Mouse (Mus musculus) embryonic fibroblast, embryonic 13.5 days (primary cell): ENCODE data around the gene Rin2. TPM values are rescaled to one million over a fixed set of nuclear protein-coding genes. Genes with fewer than 3 reads are reported as not detected.
A peak's percentile ranks its signal among the peaks of the same experiment; 100 is the strongest.

ENCODE experiments used
- H3K27ac ChIP-seq: 2 replicates; pipeline ENCODE4 v1.5.1; 2012; ENCODE audit warnings: low read length, control low read depth, inconsistent platforms; ENCODE audit not compliant: insufficient read depth
- H3K4me1 ChIP-seq: 2 replicates; pipeline ENCODE4 v1.6.1; 2011; ENCODE audit warnings: low read length; ENCODE audit not compliant: control insufficient read depth, insufficient read depth
- H3K4me3 ChIP-seq: 2 replicates; pipeline ENCODE4 v1.5.1; 2011; ENCODE audit warnings: mild to moderate bottlenecking, control low read depth, low read length; ENCODE audit not compliant: insufficient read depth
- CTCF ChIP-seq: IDR thresholded peaks from 2 replicates; pipeline ENCODE4 v1.5.1; 2011; ENCODE audit warnings: mild to moderate bottlenecking, control low read depth, low read length, moderate library complexity, borderline replicate concordance; ENCODE audit not compliant: insufficient read depth
- POLR2A ChIP-seq: IDR thresholded peaks from 2 replicates; pipeline ENCODE4 v1.6.1; 2011; ENCODE audit warnings: low read depth, mild to moderate bottlenecking, control low read depth, low read length, moderate library complexity
- polyA plus RNA-seq: library from polyadenylated mRNA; stranded (reverse); fragments of >200 nt; gene quantifications from 2 replicates; pipeline ENCODE4 v1.2.4, GENCODE M21; 2011; ENCODE audit warnings: low read depth; ENCODE audit not compliant: missing spikeins, insufficient read length

The Rin2 gene
- polyA plus RNA-seq, 1 experiment = 30.5 TPM

GRCm38 (mm10) chr2:145753973-145754372 is 79.0 kb downstream of the Rin2 start:
- Histone ChIP-seq H3K4me3 (no peak overlapping the region), H3K27ac (no peak overlapping the region), H3K4me1 (peaks cover 2% of the 10 kb centered on the region; the same call in 1 of the 2 replicates)
- TF ChIP-seq CTCF = no peak
- no peak for TF ChIP-seq POLR2A

GRCm38 (mm10) chr2:145755864-145756822 is 81.1 kb downstream of the Rin2 start:
- Histone ChIP-seq H3K4me3 (no peak overlapping the region), H3K4me1 (peaks cover 10% of the 10 kb centered on the region), H3K27ac (no peak overlapping the region)
- TF ChIP-seq POLR2A (no peak), CTCF (no peak)

GRCm38 (mm10) chr2:145760121-145760520 is 85.1 kb downstream of the Rin2 start:
- no peak for TF ChIP-seq POLR2A
- no peak for TF ChIP-seq CTCF
- Histone ChIP-seq H3K4me3 (no peak overlapping the region), H3K27ac (peak overlapping the region; percentile 86), H3K4me1 (peaks cover 10% of the 10 kb centered on the region)

GRCm38 (mm10) chr2:145761436-145761835 is 86.4 kb downstream of the Rin2 start:
- no peak for TF ChIP-seq POLR2A
- no peak for TF ChIP-seq CTCF
- no peak overlapping the region for H3K4me3 ChIP-seq
- H3K27ac ChIP-seq = no peak overlapping the region
- peaks cover 10% of the 10 kb centered on the region for H3K4me1 ChIP-seq

- no peak overlapping the region for H3K4me3 ChIP-seq
- H3K4me1 ChIP-seq = peaks cover 6% of the 10 kb centered on the region; the same call in 1 of the 2 replicates
- TF ChIP-seq POLR2A (no peak), CTCF (no peak)
- H3K27ac ChIP-seq = no peak overlapping the region
Measured at GRCm38 (mm10) chr2:145769964-145770363, 94.9 kb downstream of the Rin2 start.

GRCm38 (mm10) chr2:145770730-145771536 is 95.9 kb downstream of the Rin2 start:
- no peak overlapping the region for H3K4me3 ChIP-seq
- peaks cover 6% of the 10 kb centered on the region; the same call in 1 of the 2 replicates for H3K4me1 ChIP-seq
- TF ChIP-seq CTCF = no peak
- no peak for TF ChIP-seq POLR2A
- H3K27ac ChIP-seq = no peak overlapping the region

- H3K4me1 ChIP-seq = peaks cover 22% of the 10 kb centered on the region
- no peak for TF ChIP-seq CTCF
- no peak for TF ChIP-seq POLR2A
- no peak overlapping the region for H3K4me3 ChIP-seq
- H3K27ac ChIP-seq = no peak overlapping the region
Measured at GRCm38 (mm10) chr2:145783247-145783646, 108.2 kb downstream of the Rin2 start.

GRCm38 (mm10) chr2:145784246-145784935 is 109.4 kb downstream of the Rin2 start:
- no peak for TF ChIP-seq CTCF
- no peak for TF ChIP-seq POLR2A
- Histone ChIP-seq H3K27ac (no peak overlapping the region), H3K4me3 (no peak overlapping the region), H3K4me1 (peaks cover 22% of the 10 kb centered on the region)

GRCm38 (mm10) chr2:145784964-145785363 is 109.9 kb downstream of the Rin2 start:
- H3K4me1 ChIP-seq = peaks cover 22% of the 10 kb centered on the region
- no peak overlapping the region for H3K4me3 ChIP-seq
- TF ChIP-seq CTCF (no peak), POLR2A (no peak)
- peak overlapping the region; percentile 77 for H3K27ac ChIP-seq
